Mouse (Mus musculus) brain, embryonic 14.5 days (tissue): ENCODE data around the gene Phrf1.
"Not testable (repeated sequence)": the region's sequence is repeated elsewhere in the genome, so short reads cannot be mapped to it uniquely, and the experiment has no call there.

ENCODE experiments used
- CTCF ChIP-seq: fragments of 200-500 bp; IDR thresholded peaks from 2 replicates; pipeline ENCODE4 v1.5.1; 2012; ENCODE audit warnings: inconsistent platforms, mild to moderate bottlenecking, moderate library complexity, borderline replicate concordance; ENCODE audit not compliant: insufficient read depth, insufficient read length; ENCODE audit errors: extremely low read depth
- POLR2A ChIP-seq: fragments of 200-500 bp; IDR thresholded peaks from 2 replicates; pipeline ENCODE4 v1.6.1; 2012; ENCODE audit warnings: mild to moderate bottlenecking, inconsistent platforms, borderline replicate concordance; ENCODE audit not compliant: poor library complexity, insufficient read depth, insufficient read length, severe bottlenecking; ENCODE audit errors: extremely low read depth

GRCm38 (mm10) chr7:141250486-141250885 lies 21.9 kb downstream of the Phrf1 start:
- TF ChIP-seq CTCF, POLR2A: not testable (repeated sequence)
